Mouse (Mus musculus): Measurements from ENCODE around the gene Hmgcll1. TPM values are rescaled to one million over a fixed set of nuclear protein-coding genes. Genes with fewer than 3 reads are reported as not detected.

The Hmgcll1 gene
- total RNA-seq, 1 experiment: 3.8 TPM

- no peaks in the 10 kb centered on the region for H3K36me3 ChIP-seq (ENCODE audit: control insufficient read depth, insufficient read depth, low read length, poor library complexity, severe bottlenecking)
- no peaks in the 10 kb centered on the region for H3K9me3 ChIP-seq (ENCODE audit: control insufficient read depth, insufficient read depth, low read depth, low read length)
- no peak overlapping the region for H3K9ac ChIP-seq (ENCODE audit: insufficient read depth, low read depth, low read length, poor library complexity, severe bottlenecking)
- in situ Hi-C loops (cut with MboI; ENCODE audit: low sequenced_read_pairs in 2 of 2, unreplicated experiment in 2 of 2): no loop called here
- H3K4me1 ChIP-seq (ENCODE audit: control insufficient read depth in 2 of 2, insufficient read depth in 2 of 2, low read length in 2 of 2, poor library complexity in 1 of 2): no peaks in the 10 kb centered on the region; a peak in 1 of 4 replicates
- TF ChIP-seq ZNF384 (IDR thresholded peaks at IDR 0.05; ENCODE audit: low read depth, low read length) (no peak), HCFC1 (IDR thresholded peaks at IDR 0.05; ENCODE audit: borderline replicate concordance, insufficient read depth, low read length) (no peak)
- H3K27ac ChIP-seq (ENCODE audit: insufficient read depth, low read depth, low read length, poor library complexity, severe bottlenecking): no peak overlapping the region
- no peak for DNase-seq (ENCODE audit: low read depth, low spot score)
- no peak overlapping the region for H3K4me3 ChIP-seq (ENCODE audit: insufficient read depth in 1 of 2, low read depth in 1 of 2, low read length in 2 of 2, poor library complexity in 1 of 2, severe bottlenecking in 1 of 2)
Observed at GRCm38 (mm10) chr9:76039711-76040110, 25.1 kb downstream of the Hmgcll1 start.

- Histone ChIP-seq H3K36me3 (ENCODE audit: control insufficient read depth, insufficient read depth, low read length, poor library complexity, severe bottlenecking) (no peaks in the 10 kb centered on the region), H3K4me3 (ENCODE audit: insufficient read depth in 1 of 2, low read depth in 1 of 2, low read length in 2 of 2, poor library complexity in 1 of 2, severe bottlenecking in 1 of 2) (no peak overlapping the region), H3K9me3 (ENCODE audit: control insufficient read depth, insufficient read depth, low read depth, low read length) (no peaks in the 10 kb centered on the region), H3K4me1 (ENCODE audit: control insufficient read depth in 2 of 2, insufficient read depth in 2 of 2, low read length in 2 of 2, poor library complexity in 1 of 2) (no peaks in the 10 kb centered on the region; a peak in 1 of 4 replicates), H3K27ac (ENCODE audit: insufficient read depth, low read depth, low read length, poor library complexity, severe bottlenecking) (no peak overlapping the region), H3K9ac (ENCODE audit: insufficient read depth, low read depth, low read length, poor library complexity, severe bottlenecking) (no peak overlapping the region)
- TF ChIP-seq MAFK (IDR thresholded peaks at IDR 0.05; ENCODE audit: insufficient read depth, low read depth, low read length): no peak
- no peak for TF ChIP-seq HCFC1 (IDR thresholded peaks at IDR 0.05; ENCODE audit: borderline replicate concordance, insufficient read depth, low read length)
- TF ChIP-seq ZNF384 (IDR thresholded peaks at IDR 0.05; ENCODE audit: low read depth, low read length): no peak
- no peak for TF ChIP-seq CHD2 (IDR thresholded peaks at IDR 0.05; ENCODE audit: low read depth, low read length)
- TF ChIP-seq ZC3H11A (IDR thresholded peaks at IDR 0.05; ENCODE audit: borderline replicate concordance, low read depth, low read length): no peak
- no peak for DNase-seq (ENCODE audit: low read depth, low spot score)
- in situ Hi-C loops (cut with MboI; ENCODE audit: low sequenced_read_pairs in 2 of 2, unreplicated experiment in 2 of 2): no loop called here
Observed at GRCm38 (mm10) chr9:76043341-76043740, 28.7 kb downstream of the Hmgcll1 start.

GRCm38 (mm10) chr9:76060935-76061334 lies 46.3 kb downstream of the Hmgcll1 start:
- TF ChIP-seq MAFK (IDR thresholded peaks at IDR 0.05; ENCODE audit: insufficient read depth, low read depth, low read length) (no peak), CHD2 (IDR thresholded peaks at IDR 0.05; ENCODE audit: low read depth, low read length) (no peak), HCFC1 (IDR thresholded peaks at IDR 0.05; ENCODE audit: borderline replicate concordance, insufficient read depth, low read length) (no peak), ZC3H11A (IDR thresholded peaks at IDR 0.05; ENCODE audit: borderline replicate concordance, low read depth, low read length) (no peak)
- H3K9ac ChIP-seq (ENCODE audit: insufficient read depth, low read depth, low read length, poor library complexity, severe bottlenecking): no peak overlapping the region
- no peaks in the 10 kb centered on the region for H3K36me3 ChIP-seq (ENCODE audit: control insufficient read depth, insufficient read depth, low read length, poor library complexity, severe bottlenecking)
- in situ Hi-C loops (cut with MboI; ENCODE audit: low sequenced_read_pairs in 2 of 2, unreplicated experiment in 2 of 2): no loop called here
- H3K4me3 ChIP-seq (ENCODE audit: insufficient read depth in 1 of 2, low read depth in 1 of 2, low read length in 2 of 2, poor library complexity in 1 of 2, severe bottlenecking in 1 of 2): no peak overlapping the region
- H3K27ac ChIP-seq (ENCODE audit: insufficient read depth, low read depth, low read length, poor library complexity, severe bottlenecking): no peak overlapping the region
- no peaks in the 10 kb centered on the region for H3K4me1 ChIP-seq (ENCODE audit: control insufficient read depth in 2 of 2, insufficient read depth in 2 of 2, low read length in 2 of 2, poor library complexity in 1 of 2)
- H3K9me3 ChIP-seq (ENCODE audit: control insufficient read depth, insufficient read depth, low read depth, low read length): no peaks in the 10 kb centered on the region
- no peak for DNase-seq (ENCODE audit: low read depth, low spot score)

GRCm38 (mm10) chr9:76061492-76061891 lies 46.8 kb downstream of the Hmgcll1 start:
- no peaks in the 10 kb centered on the region for H3K9me3 ChIP-seq (ENCODE audit: control insufficient read depth, insufficient read depth, low read depth, low read length)
- no peaks in the 10 kb centered on the region for H3K4me1 ChIP-seq (ENCODE audit: control insufficient read depth in 2 of 2, insufficient read depth in 2 of 2, low read length in 2 of 2, poor library complexity in 1 of 2)
- in situ Hi-C loops (cut with MboI; ENCODE audit: low sequenced_read_pairs in 2 of 2, unreplicated experiment in 2 of 2): no loop called here
- no peak overlapping the region for H3K27ac ChIP-seq (ENCODE audit: insufficient read depth, low read depth, low read length, poor library complexity, severe bottlenecking)
- no peak overlapping the region for H3K4me3 ChIP-seq (ENCODE audit: insufficient read depth in 1 of 2, low read depth in 1 of 2, low read length in 2 of 2, poor library complexity in 1 of 2, severe bottlenecking in 1 of 2)
- no peak overlapping the region for H3K9ac ChIP-seq (ENCODE audit: insufficient read depth, low read depth, low read length, poor library complexity, severe bottlenecking)
- no peaks in the 10 kb centered on the region for H3K36me3 ChIP-seq (ENCODE audit: control insufficient read depth, insufficient read depth, low read length, poor library complexity, severe bottlenecking)
- DNase-seq (ENCODE audit: low read depth, low spot score): no peak
- TF ChIP-seq MAFK (IDR thresholded peaks at IDR 0.05; ENCODE audit: insufficient read depth, low read depth, low read length): no peak
- no peak for TF ChIP-seq ZC3H11A (IDR thresholded peaks at IDR 0.05; ENCODE audit: borderline replicate concordance, low read depth, low read length)
- no peak for TF ChIP-seq ZNF384 (IDR thresholded peaks at IDR 0.05; ENCODE audit: low read depth, low read length)
- no peak for TF ChIP-seq CHD2 (IDR thresholded peaks at IDR 0.05; ENCODE audit: low read depth, low read length)
- no peak for TF ChIP-seq HCFC1 (IDR thresholded peaks at IDR 0.05; ENCODE audit: borderline replicate concordance, insufficient read depth, low read length)

- Histone ChIP-seq H3K9ac (ENCODE audit: insufficient read depth, low read depth, low read length, poor library complexity, severe bottlenecking) (no peak overlapping the region), H3K4me1 (ENCODE audit: control insufficient read depth in 2 of 2, insufficient read depth in 2 of 2, low read length in 2 of 2, poor library complexity in 1 of 2) (no peaks in the 10 kb centered on the region), H3K27ac (ENCODE audit: insufficient read depth, low read depth, low read length, poor library complexity, severe bottlenecking) (no peak overlapping the region), H3K36me3 (ENCODE audit: control insufficient read depth, insufficient read depth, low read length, poor library complexity, severe bottlenecking) (no peaks in the 10 kb centered on the region), H3K9me3 (ENCODE audit: control insufficient read depth, insufficient read depth, low read depth, low read length) (no peaks in the 10 kb centered on the region), H3K4me3 (ENCODE audit: insufficient read depth in 1 of 2, low read depth in 1 of 2, low read length in 2 of 2, poor library complexity in 1 of 2, severe bottlenecking in 1 of 2) (no peak overlapping the region)
- DNase-seq (ENCODE audit: low read depth, low spot score): no peak
- in situ Hi-C loops (cut with MboI; ENCODE audit: low sequenced_read_pairs in 2 of 2, unreplicated experiment in 2 of 2): no loop called here
- TF ChIP-seq ZC3H11A (IDR thresholded peaks at IDR 0.05; ENCODE audit: borderline replicate concordance, low read depth, low read length) (no peak), MAFK (IDR thresholded peaks at IDR 0.05; ENCODE audit: insufficient read depth, low read depth, low read length) (no peak), HCFC1 (IDR thresholded peaks at IDR 0.05; ENCODE audit: borderline replicate concordance, insufficient read depth, low read length) (no peak), ZNF384 (IDR thresholded peaks at IDR 0.05; ENCODE audit: low read depth, low read length) (no peak), CHD2 (IDR thresholded peaks at IDR 0.05; ENCODE audit: low read depth, low read length) (no peak)
Observed at GRCm38 (mm10) chr9:76064164-76064563, 49.5 kb downstream of the Hmgcll1 start.

Measured in ES-E14 (cell line).